In genomic region chr5:137583670-137584169, GRCm38 (mm10) we compare ENCODE assay signal across 8 mouse cellular contexts. TPM values are rescaled to one million over a fixed set of nuclear protein-coding genes. Genes with fewer than 3 reads are reported as not detected.
DNase-seq lines count a peak whose midpoint lies in the region; ATAC-seq and TF ChIP-seq lines count a peak whose summit lies in the region.

No protein-coding gene starts in this region.

- peak overlapping the region; percentile 59 for H3K9ac ChIP-seq in kidney, embryonic 16.5 days (replicated peaks; ENCODE audit: low read length)
- peak overlapping the region; percentile 62 for H3K9ac ChIP-seq in embryonic facial prominence, embryonic 13.5 days
- peak overlapping the region; percentile 45 for H3K9ac ChIP-seq in limb, embryonic 13.5 days

- TF ChIP-seq POLR2A in myocyte (IDR thresholded peaks at IDR 0.05; ENCODE audit: insufficient read length, low read depth) = no peak

- no peak overlapping the region for H3K27ac ChIP-seq in kidney, embryonic 16.5 days (ENCODE audit: low read length)
- peak overlapping the region; percentile 66 for H3K27ac ChIP-seq in embryonic facial prominence, embryonic 13.5 days
- H3K27ac ChIP-seq in limb, embryonic 13.5 days = no peak overlapping the region

- H3K4me3 ChIP-seq in kidney, embryonic 16.5 days (ENCODE audit: low read length) = peak overlapping the region; percentile 43
- H3K4me3 ChIP-seq in embryonic facial prominence, embryonic 13.5 days = peak overlapping the region; percentile 44
- peak overlapping the region; percentile 41 for H3K4me3 ChIP-seq in limb, embryonic 13.5 days
- H3K4me3 ChIP-seq in myocyte = no peak overlapping the region

- no peak for DNase-seq in kidney, postnatal 14 days
- DNase-seq in heart, postnatal 4 days = peak; percentile 41
- no peak for DNase-seq in spleen, adult 18-20 months

- 0 out of 2 replicates have a peak, but pooled peaks cover 4% of the 10 kb centered on the region for H3K9me3 ChIP-seq in kidney, embryonic 16.5 days (ENCODE audit: low read length)
- peaks cover 2% of the 10 kb centered on the region; the same call in 1 of the 2 replicates for H3K9me3 ChIP-seq in embryonic facial prominence, embryonic 13.5 days
- H3K9me3 ChIP-seq in limb, embryonic 13.5 days = no peaks in the 10 kb centered on the region; the same call in 1 of the 2 replicates

- no peak overlapping the region for H3ac ChIP-seq in myocyte (ENCODE audit: control insufficient read depth, insufficient read length)

- no peaks in the 10 kb centered on the region for H3K79me2 ChIP-seq in myocyte (ENCODE audit: control insufficient read depth, insufficient read depth)

- H3K27me3 ChIP-seq in kidney, embryonic 16.5 days (ENCODE audit: insufficient read depth, low read length) = peaks cover 12% of the 10 kb centered on the region; the same call in 1 of the 2 replicates
- peaks cover 9% of the 10 kb centered on the region for H3K27me3 ChIP-seq in embryonic facial prominence, embryonic 13.5 days
- peaks cover 33% of the 10 kb centered on the region for H3K27me3 ChIP-seq in limb, embryonic 13.5 days
- peaks cover 20% of the 10 kb centered on the region for H3K27me3 ChIP-seq in myocyte (ENCODE audit: control insufficient read depth, insufficient read depth, insufficient read length)

- peak overlapping the region; percentile 58 for H3K4me2 ChIP-seq in kidney, embryonic 16.5 days (replicated peaks; ENCODE audit: low read depth, low read length)
- H3K4me2 ChIP-seq in embryonic facial prominence, embryonic 13.5 days = peak overlapping the region; percentile 67
- peak overlapping the region; percentile 59 for H3K4me2 ChIP-seq in limb, embryonic 13.5 days (replicated peaks)
- H3K4me2 ChIP-seq in myocyte (ENCODE audit: low read depth) = peak overlapping the region; percentile 45

- H3K36me3 ChIP-seq in kidney, embryonic 16.5 days (ENCODE audit: insufficient read depth, low read length) = no peaks in the 10 kb centered on the region
- H3K36me3 ChIP-seq in embryonic facial prominence, embryonic 13.5 days = no peaks in the 10 kb centered on the region
- no peaks in the 10 kb centered on the region for H3K36me3 ChIP-seq in limb, embryonic 13.5 days
- H3K36me3 ChIP-seq in myocyte (ENCODE audit: control insufficient read depth, insufficient read depth) = no peaks in the 10 kb centered on the region

- 0 out of 2 replicates have a peak, but pooled peaks have one; percentile 13 for ATAC-seq in kidney, embryonic 16.5 days (ENCODE audit: low FRiP score, low TSS enrichment)
- ATAC-seq in embryonic facial prominence, embryonic 13.5 days (ENCODE audit: insufficient number of reproducible peaks, insufficient read depth, low FRiP score, low TSS enrichment, low read depth) = no peak
- ATAC-seq in limb, embryonic 13.5 days (ENCODE audit: low FRiP score, low read depth) = peak; percentile 35; the same call in 1 of the 2 replicates
- ATAC-seq in erythroid progenitor cell, adult 5-6 weeks (replicated peaks; ENCODE audit: low FRiP score, poor library complexity, severe bottlenecking) = no peak

- peaks cover 9% of the 10 kb centered on the region; the same call in 1 of the 2 replicates for H3K4me1 ChIP-seq in kidney, embryonic 16.5 days (ENCODE audit: insufficient read depth, low read length)
- H3K4me1 ChIP-seq in embryonic facial prominence, embryonic 13.5 days = peaks cover 16% of the 10 kb centered on the region
- H3K4me1 ChIP-seq in limb, embryonic 13.5 days = peaks cover 9% of the 10 kb centered on the region; the same call in 1 of the 2 replicates

- 9% methylated on average over 27 of the region's 27 CpGs for WGBS in kidney, embryonic 16.5 days
- 14% methylated on average over 27 of the region's 27 CpGs for WGBS in embryonic facial prominence, embryonic 13.5 days
- 21% methylated on average over 27 of the region's 27 CpGs for WGBS in limb, embryonic 13.5 days

TF ChIP-seq in myocyte, 11 proteins besides CTCF, POLR2A, EP300 and RAD21:
- TF ChIP-seq MYOG (IDR thresholded peaks at IDR 0.05; ENCODE audit: control insufficient read depth in 1 of 3, insufficient read depth in 1 of 3, insufficient read length in 2 of 3, low read depth in 2 of 3) = no peak
- TF ChIP-seq E2F4 (IDR thresholded peaks at IDR 0.05; ENCODE audit: insufficient read depth) = no peak
- TF ChIP-seq TCF12 (IDR thresholded peaks at IDR 0.05; ENCODE audit: insufficient read depth, poor library complexity, severe bottlenecking) = no peak

RNA-seq across cellular contexts. Expression of gene Tfr2, which starts 14.1 kb away (rescaled TPM):
- polyA plus RNA-seq in kidney, embryonic 16.5 days (2015; fragmentation: Nextera tagmentation; extraction: Ambion mirVana) = 0.23 and 0.57 TPM in 2 replicates
- 0.35 and 1.7 TPM in 2 replicates for polyA plus RNA-seq in embryonic facial prominence, embryonic 13.5 days (2015; fragmentation: Nextera tagmentation; extraction: Ambion mirVana)
- under 1 TPM in 1 of 2 experiments, not detected in 1; 0.10 TPM for total RNA-seq in heart, postnatal 4 days (2021)
- polyA plus RNA-seq in limb, embryonic 13.5 days (2015; fragmentation: Nextera tagmentation; extraction: Ambion mirVana) = 0.32 and 0.38 TPM in 2 replicates
- polyA plus RNA-seq in myocyte (2012; fragmentation: generic; extraction: Trizol) = 1.1 TPM
- 44.9 and 62.0 TPM in 2 replicates for total RNA-seq in erythroid progenitor cell, adult 5-6 weeks (2015; ENCODE audit: low replicate concordance)
- total RNA-seq in erythroid progenitor cell, adult 5-6 weeks (2017; ENCODE audit: low replicate concordance) = 42.2 and 61.0 TPM in 2 replicates

RNA-seq across cellular contexts. Expression of gene Mospd3, which starts 17.1 kb away (rescaled TPM):
- 25.2 and 28.6 TPM in 2 replicates for polyA plus RNA-seq in kidney, embryonic 16.5 days (2015; fragmentation: Nextera tagmentation; extraction: Ambion mirVana)
- 33.3 and 33.8 TPM in 2 replicates for polyA plus RNA-seq in embryonic facial prominence, embryonic 13.5 days (2015; fragmentation: Nextera tagmentation; extraction: Ambion mirVana)
- total RNA-seq in heart, postnatal 4 days (2021) = 10 to 100 TPM; 25.2 to 28.8 TPM
- polyA plus RNA-seq in limb, embryonic 13.5 days (2015; fragmentation: Nextera tagmentation; extraction: Ambion mirVana) = 27.9 and 28.7 TPM in 2 replicates
- polyA plus RNA-seq in myocyte (2012; fragmentation: generic; extraction: Trizol) = 30.3 TPM
- total RNA-seq in erythroid progenitor cell, adult 5-6 weeks (2015; ENCODE audit: low replicate concordance) = 36.9 and 44.3 TPM in 2 replicates
- 8.5 TPM in 1 of 2 replicates, not detected in the other for total RNA-seq in erythroid progenitor cell, adult 5-6 weeks (2017; ENCODE audit: low replicate concordance)

RNA-seq across cellular contexts. Expression of gene Pcolce, which starts 29.9 kb away (rescaled TPM):
- 150 and 156 TPM in 2 replicates for polyA plus RNA-seq in kidney, embryonic 16.5 days (2015; fragmentation: Nextera tagmentation; extraction: Ambion mirVana)
- 122 and 135 TPM in 2 replicates for polyA plus RNA-seq in embryonic facial prominence, embryonic 13.5 days (2015; fragmentation: Nextera tagmentation; extraction: Ambion mirVana)
- 100 to 1,000 TPM; 133 to 137 TPM for total RNA-seq in heart, postnatal 4 days (2021)
- polyA plus RNA-seq in limb, embryonic 13.5 days (2015; fragmentation: Nextera tagmentation; extraction: Ambion mirVana) = 152 and 157 TPM in 2 replicates
- polyA plus RNA-seq in myocyte (2012; fragmentation: generic; extraction: Trizol) = 368 TPM
- total RNA-seq in erythroid progenitor cell, adult 5-6 weeks (2015; ENCODE audit: low replicate concordance) = 1.7 and 3.2 TPM in 2 replicates
- total RNA-seq in erythroid progenitor cell, adult 5-6 weeks (2017; ENCODE audit: low replicate concordance) = 1.0 TPM in 1 of 2 replicates, not detected in the other

RNA-seq across cellular contexts. Expression of gene Actl6b, which starts 30.4 kb away (rescaled TPM):
- 0.40 and 0.96 TPM in 2 replicates for polyA plus RNA-seq in kidney, embryonic 16.5 days (2015; fragmentation: Nextera tagmentation; extraction: Ambion mirVana)
- polyA plus RNA-seq in embryonic facial prominence, embryonic 13.5 days (2015; fragmentation: Nextera tagmentation; extraction: Ambion mirVana) = 2.8 and 4.5 TPM in 2 replicates
- not detected for total RNA-seq in heart, postnatal 4 days (2021)
- polyA plus RNA-seq in limb, embryonic 13.5 days (2015; fragmentation: Nextera tagmentation; extraction: Ambion mirVana) = 0.45 and 0.93 TPM in 2 replicates
- not detected for polyA plus RNA-seq in myocyte (2012; fragmentation: generic; extraction: Trizol)
- total RNA-seq in erythroid progenitor cell, adult 5-6 weeks (2015; ENCODE audit: low replicate concordance) = not detected in 2 replicates
- not detected in 2 replicates for total RNA-seq in erythroid progenitor cell, adult 5-6 weeks (2017; ENCODE audit: low replicate concordance)

RNA-seq across cellular contexts. Expression of gene Fbxo24, which starts 45.1 kb away (rescaled TPM):
- 0.09 and 0.13 TPM in 2 replicates for polyA plus RNA-seq in kidney, embryonic 16.5 days (2015; fragmentation: Nextera tagmentation; extraction: Ambion mirVana)
- polyA plus RNA-seq in embryonic facial prominence, embryonic 13.5 days (2015; fragmentation: Nextera tagmentation; extraction: Ambion mirVana) = 0.13 TPM in 1 of 2 replicates, not detected in the other
- total RNA-seq in heart, postnatal 4 days (2021) = under 1 TPM; 0.21 to 0.25 TPM
- polyA plus RNA-seq in limb, embryonic 13.5 days (2015; fragmentation: Nextera tagmentation; extraction: Ambion mirVana) = 0.19 and 0.23 TPM in 2 replicates
- 0.72 TPM for polyA plus RNA-seq in myocyte (2012; fragmentation: generic; extraction: Trizol)
- not detected in 2 replicates for total RNA-seq in erythroid progenitor cell, adult 5-6 weeks (2015; ENCODE audit: low replicate concordance)
- total RNA-seq in erythroid progenitor cell, adult 5-6 weeks (2017; ENCODE audit: low replicate concordance) = not detected in 2 replicates

Comparison
In these comparisons a context has a peak if more than half of its experiments do, and no peak if none do; other contexts are left out.
1. ATAC-seq: peak in kidney, embryonic 16.5 days (single experiment) and limb, embryonic 13.5 days (single experiment); none in embryonic facial prominence, embryonic 13.5 days (single experiment) and erythroid progenitor cell, adult 5-6 weeks (single experiment).
2. Peak in every context shown above with its lines, with median percentiles within 50 percentile points of each other: H3K4me2 ChIP-seq and H3K9ac ChIP-seq.